Mouse (Mus musculus) layer of hippocampus, postnatal 14 days (tissue): ENCODE data around the gene Ptprm. TPM values are rescaled to one million over a fixed set of nuclear protein-coding genes. Genes with fewer than 3 reads are reported as not detected.

Experiments
- DNase-seq, 2 experiments: peaks; one replicate each; pipeline ENCODE4 v3.0.0; 2021 to 2022; ENCODE audit warnings: low spot score in 2 of 2, mixed read lengths in 1 of 2
- total RNA-seq, 2 experiments: library from RNA; stranded (reverse); gene quantifications; 2 replicates each; pipeline ENCODE4 v1.2.3; 2021

The Ptprm gene
- total RNA-seq, 2 experiments from 2014 or later = 27.7 TPM

GRCm38 (mm10) chr17:67006740-67007385 is 347.4 kb downstream of the Ptprm start:
- peak; percentile 75 to 92 for DNase-seq

GRCm38 (mm10) chr17:66996882-66997281 is 357.4 kb downstream of the Ptprm start:
- no peak for DNase-seq

GRCm38 (mm10) chr17:66996016-66996415 is 358.2 kb downstream of the Ptprm start:
- DNase-seq = no peak

- no peak for DNase-seq
These were observed 362.4 kb downstream of the Ptprm start for GRCm38 (mm10) chr17:66991815-66992214.

GRCm38 (mm10) chr17:66990761-66991160 is 363.5 kb downstream of the Ptprm start:
- no peak for DNase-seq

GRCm38 (mm10) chr17:66988014-66988413 is 366.2 kb downstream of the Ptprm start:
- DNase-seq = no peak

- DNase-seq = no peak
These were observed 372.6 kb downstream of the Ptprm start for GRCm38 (mm10) chr17:66981649-66982048.

- DNase-seq = peak in 1 of 2 experiments; percentile 15
These were observed 374.3 kb downstream of the Ptprm start for GRCm38 (mm10) chr17:66979971-66980370.

GRCm38 (mm10) chr17:66976490-66976889 is 377.8 kb downstream of the Ptprm start:
- no peak for DNase-seq

- DNase-seq = peak; percentile 6 to 49
These were observed 381.3 kb downstream of the Ptprm start for GRCm38 (mm10) chr17:66972976-66973375.

- no peak for DNase-seq
These were observed 393.3 kb downstream of the Ptprm start for GRCm38 (mm10) chr17:66960986-66961385.

GRCm38 (mm10) chr17:66960557-66960956 is 393.7 kb downstream of the Ptprm start:
- no peak for DNase-seq

GRCm38 (mm10) chr17:66959815-66960214 is 394.4 kb downstream of the Ptprm start:
- no peak for DNase-seq

- no peak for DNase-seq
These were observed 395.5 kb downstream of the Ptprm start for GRCm38 (mm10) chr17:66958766-66959165.

GRCm38 (mm10) chr17:66944498-66944897 is 409.8 kb downstream of the Ptprm start:
- peak in 1 of 2 experiments; percentile 47 for DNase-seq

GRCm38 (mm10) chr17:66943539-66943938 is 410.7 kb downstream of the Ptprm start:
- DNase-seq = peak in 1 of 2 experiments; percentile 5

GRCm38 (mm10) chr17:66925611-66926010 is 428.6 kb downstream of the Ptprm start:
- DNase-seq = no peak

- no peak for DNase-seq
These were observed 439.6 kb downstream of the Ptprm start for GRCm38 (mm10) chr17:66914696-66915095.

- DNase-seq = no peak
These were observed 441.7 kb downstream of the Ptprm start for GRCm38 (mm10) chr17:66912533-66912932.

- DNase-seq = no peak
These were observed 442.1 kb downstream of the Ptprm start for GRCm38 (mm10) chr17:66912120-66912519.

- DNase-seq = peak in 1 of 2 experiments; percentile 4
These were observed 444.4 kb downstream of the Ptprm start for GRCm38 (mm10) chr17:66909901-66910300.

- no peak for DNase-seq
These were observed 445.3 kb downstream of the Ptprm start for GRCm38 (mm10) chr17:66908921-66909320.

- DNase-seq = no peak
These were observed 460.1 kb downstream of the Ptprm start for GRCm38 (mm10) chr17:66894181-66894580.
